Mouse (Mus musculus) hindbrain, postnatal 0 days (tissue): ENCODE measurements at regions not wholly inside any gene's neighbourhood (a gene's known extent, or its start where the extent isn't known, plus 50 kb on each side); places are given as distances from the start of the nearest gene placed in this dataset.
A peak's percentile ranks its signal among the peaks of the same experiment; 100 is the strongest.

Experiments used
- ATAC-seq: fragments of 200-750 bp; cut with Nextera tagmentation; 2 replicates; pipeline ENCODE4 v1.8.0; 2017; ENCODE audit warnings: mild to moderate bottlenecking, moderate TSS enrichment, moderate library complexity
- DNase-seq: peaks from one replicate; pipeline ENCODE4 v3.0.0-alpha.2; 2015; ENCODE audit warnings: low spot score
- H3K27ac ChIP-seq: fragments of 300-500 bp; sonication (generic); 2 replicates; pipeline ENCODE4 v1.5.1; 2014; ENCODE audit warnings: mild to moderate bottlenecking
- H3K27me3 ChIP-seq: fragments of 300-500 bp; sonication (generic); 2 replicates; pipeline ENCODE4 v1.6.1; 2014; ENCODE audit warnings: low read length, mixed read lengths; ENCODE audit not compliant: insufficient read depth
- H3K36me3 ChIP-seq: fragments of 300-500 bp; sonication (generic); 2 replicates; pipeline ENCODE4 v1.6.1; 2014; ENCODE audit warnings: low read length, mixed read lengths; ENCODE audit not compliant: insufficient read depth
- H3K4me1 ChIP-seq: fragments of 300-500 bp; sonication (generic); 2 replicates; pipeline ENCODE4 v1.6.1; 2014; ENCODE audit warnings: antibody characterized with exemption, low read length, mixed read lengths; ENCODE audit not compliant: insufficient read depth
- H3K4me2 ChIP-seq: fragments of 300-500 bp; sonication (generic); 2 replicates; pipeline ENCODE4 v1.6.1; 2014; ENCODE audit warnings: low read depth, mild to moderate bottlenecking, low read length, moderate library complexity, mixed read lengths
- H3K4me3 ChIP-seq: fragments of 300-500 bp; sonication (generic); 2 replicates; pipeline ENCODE4 v1.5.1; 2014; ENCODE audit warnings: low read length
- H3K9ac ChIP-seq: fragments of 300-500 bp; sonication (generic); replicated peaks from 2 replicates; pipeline ENCODE4 v1.6.1; 2014; ENCODE audit warnings: mild to moderate bottlenecking, low read length, moderate library complexity, mixed read lengths
- H3K9me3 ChIP-seq: fragments of 300-500 bp; sonication (generic); 2 replicates; pipeline ENCODE4 v1.6.1; 2016; ENCODE audit warnings: low read length, mixed read lengths
- CTCF ChIP-seq: IDR thresholded peaks from 2 replicates; pipeline ENCODE4 v1.5.1; 2016; ENCODE audit warnings: antibody characterized with exemption, control low read depth, low read depth
- WGBS: fragments of 180-500 bp; shearing (Covaris S2); extraction: QIAGEN DNeasy Blood & Tissue Kit; methylation state at CpG from one replicate; pipeline ENCODE4 v1.1.7; 2014; 5-methylcytosine and 5-hydroxymethylcytosine counted together

GRCm38 (mm10) chr10:109129068-109129467 lies 118.3 kb upstream of the Syt1 start:
- WGBS, result 94% methylated on average over 3 of the region's 3 CpGs
- Histone ChIP-seq H3K36me3 (no peaks in the 10 kb centered on the region), H3K27me3 (no peaks in the 10 kb centered on the region), H3K4me3 (no peak overlapping the region), H3K9me3 (no peaks in the 10 kb centered on the region), H3K27ac (no peak overlapping the region), H3K4me2 (no peak overlapping the region), H3K4me1 (no peaks in the 10 kb centered on the region), H3K9ac (no peak overlapping the region)
- ATAC-seq (no peak), DNase-seq (no peak)
- no peak for TF ChIP-seq CTCF

DNA sequence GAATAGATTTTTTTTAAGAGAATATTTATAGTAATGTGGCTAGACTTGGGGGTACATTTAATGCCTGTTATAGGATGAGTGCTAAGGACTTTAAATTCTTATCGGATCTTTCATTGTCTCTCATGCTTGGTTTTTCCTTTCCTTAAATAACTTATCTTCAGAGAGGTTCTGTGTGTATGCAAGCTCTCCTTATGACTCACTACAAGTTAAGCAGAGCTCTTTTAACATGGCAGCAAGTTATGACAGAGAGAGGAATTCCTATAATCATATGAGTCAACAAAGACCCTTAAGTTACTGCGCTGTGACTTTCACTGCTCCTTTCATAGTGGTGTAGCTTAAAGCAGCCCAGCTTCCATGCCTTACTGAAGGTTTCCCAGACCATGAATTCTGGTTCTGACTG lies 115.9 kb upstream of the Syt1 start:
- Histone ChIP-seq H3K9ac (no peak overlapping the region), H3K27ac (no peak overlapping the region), H3K9me3 (no peaks in the 10 kb centered on the region), H3K4me3 (no peak overlapping the region), H3K4me2 (no peak overlapping the region), H3K36me3 (no peaks in the 10 kb centered on the region), H3K4me1 (no peaks in the 10 kb centered on the region), H3K27me3 (no peaks in the 10 kb centered on the region)
- no peak for ATAC-seq
- DNase-seq, result no peak
- WGBS, result 97% methylated on average over 2 of the region's 2 CpGs
- TF ChIP-seq CTCF, result no peak

- Histone ChIP-seq H3K9me3 (no peaks in the 10 kb centered on the region), H3K27me3 (no peaks in the 10 kb centered on the region), H3K4me2 (no peak overlapping the region), H3K4me1 (no peaks in the 10 kb centered on the region), H3K9ac (no peak overlapping the region), H3K4me3 (no peak overlapping the region), H3K36me3 (no peaks in the 10 kb centered on the region), H3K27ac (no peak overlapping the region)
- TF ChIP-seq CTCF, result no peak
- 89% methylated on average over 5 of the region's 5 CpGs for WGBS
- ATAC-seq (no peak), DNase-seq (no peak)
Measured at GRCm38 (mm10) chr10:109117143-109117542, 106.4 kb upstream of the Syt1 start.

GRCm38 (mm10) chr10:109115013-109115627 lies 104.3 kb upstream of the Syt1 start:
- H3K27ac ChIP-seq, result no peak overlapping the region
- no peaks in the 10 kb centered on the region for H3K36me3 ChIP-seq
- no peaks in the 10 kb centered on the region for H3K9me3 ChIP-seq
- no peak for ATAC-seq
- WGBS, result 87% methylated on average over 4 of the region's 4 CpGs
- H3K4me2 ChIP-seq, result no peak overlapping the region
- H3K9ac ChIP-seq, result no peak overlapping the region
- no peak overlapping the region for H3K4me3 ChIP-seq
- no peak for DNase-seq
- no peaks in the 10 kb centered on the region for H3K4me1 ChIP-seq
- no peak for TF ChIP-seq CTCF
- H3K27me3 ChIP-seq, result no peaks in the 10 kb centered on the region

- no peak for ATAC-seq
- DNase-seq, result no peak
- 81% methylated on average over 2 of the region's 2 CpGs for WGBS
- Histone ChIP-seq H3K9me3 (no peaks in the 10 kb centered on the region), H3K4me1 (no peaks in the 10 kb centered on the region), H3K27me3 (no peaks in the 10 kb centered on the region), H3K36me3 (no peaks in the 10 kb centered on the region), H3K27ac (no peak overlapping the region), H3K9ac (no peak overlapping the region), H3K4me3 (no peak overlapping the region), H3K4me2 (no peak overlapping the region)
- no peak for TF ChIP-seq CTCF
Measured at GRCm38 (mm10) chr10:109105781-109106180, 95.0 kb upstream of the Syt1 start.

DNA sequence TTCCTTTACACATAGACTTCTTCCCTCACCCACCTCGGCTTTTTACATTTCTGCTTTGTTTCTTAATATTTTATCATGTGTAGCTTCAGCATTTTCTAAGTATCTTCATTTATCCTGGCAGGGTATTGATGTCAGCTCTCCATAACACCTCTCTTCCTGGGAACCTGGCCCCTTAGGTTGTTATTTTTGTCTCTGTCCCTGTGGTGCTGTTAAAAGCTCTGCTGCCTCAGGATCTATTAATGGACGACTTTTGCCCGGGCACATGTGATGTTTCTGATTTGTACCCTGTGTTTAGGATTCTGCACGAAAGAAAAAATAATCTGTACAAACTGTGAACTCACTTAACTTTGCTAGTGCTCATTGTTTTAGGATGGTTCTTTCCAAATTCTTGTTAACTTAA lies 81.4 kb upstream of the Syt1 start:
- H3K9me3 ChIP-seq, result no peaks in the 10 kb centered on the region
- DNase-seq (no peak), ATAC-seq (no peak)
- H3K4me3 ChIP-seq, result no peak overlapping the region
- no peaks in the 10 kb centered on the region for H3K27me3 ChIP-seq
- no peaks in the 10 kb centered on the region for H3K36me3 ChIP-seq
- H3K4me2 ChIP-seq, result no peak overlapping the region
- H3K27ac ChIP-seq, result no peak overlapping the region
- WGBS, result 77% methylated on average over 4 of the region's 4 CpGs
- no peak overlapping the region for H3K9ac ChIP-seq
- H3K4me1 ChIP-seq, result no peaks in the 10 kb centered on the region
- TF ChIP-seq CTCF, result no peak

GRCm38 (mm10) chr10:109079773-109080172 lies 69.0 kb upstream of the Syt1 start:
- peak; percentile 20 for DNase-seq
- H3K4me1 ChIP-seq, result no peaks in the 10 kb centered on the region

More at GRCm38 (mm10) chr10:109079773-109080172, 69.0 kb upstream of the Syt1 start:
- no peak overlapping the region for H3K4me3 ChIP-seq
- 37% methylated on average over 7 of the region's 7 CpGs for WGBS
- H3K27ac ChIP-seq, result peak overlapping the region; percentile 34; the same call in 1 of the 2 replicates
- no peak for TF ChIP-seq CTCF
- 0 out of 2 replicates have a peak, but pooled peaks have one; percentile 32 for ATAC-seq
- H3K36me3 ChIP-seq, result no peaks in the 10 kb centered on the region
- H3K9ac ChIP-seq, result no peak overlapping the region
- no peak overlapping the region for H3K4me2 ChIP-seq
- no peaks in the 10 kb centered on the region for H3K27me3 ChIP-seq
- no peaks in the 10 kb centered on the region for H3K9me3 ChIP-seq
